Comparison of ENCODE assay signal across 8 mouse cellular contexts in genomic region chr12:25101389-25101788, GRCm38 (mm10). TPM values are rescaled to one million over a fixed set of nuclear protein-coding genes. Genes with fewer than 3 reads are reported as not detected.
DNase-seq lines count a peak whose midpoint lies in the region; ATAC-seq and TF ChIP-seq lines count a peak whose summit lies in the region.

No protein-coding gene starts in this region.

- H3K4me2 ChIP-seq in forebrain, embryonic 14.5 days (ENCODE audit: low read length) = peak overlapping the region; percentile 97
- H3K4me2 ChIP-seq in lung, embryonic 15.5 days = peak overlapping the region; percentile 91
- peak overlapping the region; percentile 91 for H3K4me2 ChIP-seq in stomach, postnatal 0 days (replicated peaks; ENCODE audit: low read depth)

- TF ChIP-seq CTCF in layer of hippocampus, adult 2 months (conservative IDR thresholded peaks at IDR 0.05) = no peak
- no peak for TF ChIP-seq CTCF in stomach, postnatal 0 days (IDR thresholded peaks at IDR 0.05; ENCODE audit: low read depth)

- no peaks in the 10 kb centered on the region for H3K9me3 ChIP-seq in forebrain, embryonic 14.5 days (replicated peaks; ENCODE audit: control insufficient read depth, low read length)
- H3K9me3 ChIP-seq in lung, embryonic 15.5 days = no peaks in the 10 kb centered on the region
- no peaks in the 10 kb centered on the region for H3K9me3 ChIP-seq in stomach, postnatal 0 days (ENCODE audit: control insufficient read depth, low read length)

- peak overlapping the region; percentile 96; the same call in 1 of the 2 replicates for H3K27ac ChIP-seq in layer of hippocampus, adult 2 months
- no peak overlapping the region for H3K27ac ChIP-seq in forebrain, embryonic 14.5 days (ENCODE audit: low read depth, low read length)
- H3K27ac ChIP-seq in lung, embryonic 15.5 days = peak overlapping the region; percentile 99
- no peak overlapping the region for H3K27ac ChIP-seq in stomach, postnatal 0 days (replicated peaks)

- no peak overlapping the region for H3K4me3 ChIP-seq in layer of hippocampus, adult 2 months
- H3K4me3 ChIP-seq in forebrain, embryonic 14.5 days (ENCODE audit: low read depth, low read length) = no peak overlapping the region
- 0 out of 2 replicates have a peak overlapping the region, but pooled peaks have one; percentile 68 for H3K4me3 ChIP-seq in lung, embryonic 15.5 days
- no peak overlapping the region for H3K4me3 ChIP-seq in stomach, postnatal 0 days (ENCODE audit: low read depth, low read length)

- DNase-seq in layer of hippocampus, adult 2 months (ENCODE audit: low spot score in 2 of 2) = no peak
- no peak for DNase-seq in layer of hippocampus, adult 8-10 months (ENCODE audit: low spot score in 2 of 2)
- no peak for DNase-seq in forebrain, embryonic 14.5 days (ENCODE audit: low spot score)
- peak; percentile 61 for DNase-seq in kidney, adult 11 months
- no peak for DNase-seq in stomach, postnatal 0 days (ENCODE audit: low spot score)
- DNase-seq in B cell, adult 2 months = no peak
- no peak for DNase-seq in frontal cortex, postnatal 25 days (ENCODE audit: low spot score in 2 of 2)

- peaks cover 32% of the 10 kb centered on the region for H3K4me1 ChIP-seq in forebrain, embryonic 14.5 days (ENCODE audit: control insufficient read depth, insufficient read depth, low read length)
- peaks cover 44% of the 10 kb centered on the region for H3K4me1 ChIP-seq in lung, embryonic 15.5 days
- peaks cover 8% of the 10 kb centered on the region; the same call in 1 of the 2 replicates for H3K4me1 ChIP-seq in stomach, postnatal 0 days (replicated peaks; ENCODE audit: control insufficient read depth, insufficient read depth)

- WGBS in forebrain, embryonic 14.5 days = 24% methylated on average over 5 of the region's 5 CpGs
- 23% methylated on average over 5 of the region's 5 CpGs for WGBS in lung, embryonic 15.5 days
- WGBS in stomach, postnatal 0 days = 29% methylated on average over 5 of the region's 5 CpGs

- H3K9ac ChIP-seq in forebrain, embryonic 14.5 days (ENCODE audit: low read length) = no peak overlapping the region
- H3K9ac ChIP-seq in lung, embryonic 15.5 days = peak overlapping the region; percentile 60
- no peak overlapping the region for H3K9ac ChIP-seq in stomach, postnatal 0 days (ENCODE audit: low read length)

- H3K27me3 ChIP-seq in forebrain, embryonic 14.5 days (replicated peaks; ENCODE audit: control insufficient read depth, insufficient read depth, low read length) = no peaks in the 10 kb centered on the region
- no peaks in the 10 kb centered on the region for H3K27me3 ChIP-seq in lung, embryonic 15.5 days
- no peaks in the 10 kb centered on the region for H3K27me3 ChIP-seq in stomach, postnatal 0 days (ENCODE audit: control insufficient read depth, insufficient read depth, low read length)

- TF ChIP-seq EP300 in stomach, postnatal 0 days (optimal IDR thresholded peaks at IDR 0.05) = no peak

- no peaks in the 10 kb centered on the region for H3K36me3 ChIP-seq in forebrain, embryonic 14.5 days (ENCODE audit: control insufficient read depth, insufficient read depth, low read length)
- no peaks in the 10 kb centered on the region for H3K36me3 ChIP-seq in lung, embryonic 15.5 days
- no peaks in the 10 kb centered on the region for H3K36me3 ChIP-seq in stomach, postnatal 0 days (ENCODE audit: control insufficient read depth, insufficient read depth, low read length)

- no peak for ATAC-seq in forebrain, embryonic 14.5 days
- ATAC-seq in lung, embryonic 15.5 days (ENCODE audit: borderline replicate concordance, extremely low read depth, low FRiP score, low TSS enrichment) = no peak
- ATAC-seq in stomach, postnatal 0 days (ENCODE audit: low FRiP score, low TSS enrichment) = no peak

RNA-seq across cellular contexts. Expression of gene Id2, which starts 4.4 kb away (rescaled TPM):
- 10 to 100 TPM; 97.6 to 98.3 TPM for total RNA-seq in layer of hippocampus, adult 2 months (2021)
- total RNA-seq in layer of hippocampus, adult 8-10 months (2022) = 10 to 100 TPM; 76.7 to 87.4 (median 81.8) TPM
- polyA plus RNA-seq in forebrain, embryonic 14.5 days (2014; fragmentation: Nextera tagmentation; extraction: Ambion mirVana) = 538 and 542 TPM in 2 replicates
- 420 and 447 TPM in 2 replicates for polyA plus RNA-seq in lung, embryonic 15.5 days (2015; fragmentation: Nextera tagmentation; extraction: Ambion mirVana)
- 315 and 330 TPM in 2 replicates for polyA plus RNA-seq in stomach, postnatal 0 days (2015; fragmentation: Nextera tagmentation; extraction: Ambion mirVana)

Comparison
In these comparisons a context has a peak if more than half of its experiments do, and no peak if none do; other contexts are left out.
1. H3K27ac ChIP-seq: peak in layer of hippocampus, adult 2 months (single experiment) and lung, embryonic 15.5 days (single experiment); none in forebrain, embryonic 14.5 days (single experiment) and stomach, postnatal 0 days (single experiment).
2. Peak in every context shown above with its lines, with median percentiles within 50 percentile points of each other: H3K4me2 ChIP-seq.